Comparison of ENCODE assay signal across 14 mouse cellular contexts in the genomic region with DNA sequence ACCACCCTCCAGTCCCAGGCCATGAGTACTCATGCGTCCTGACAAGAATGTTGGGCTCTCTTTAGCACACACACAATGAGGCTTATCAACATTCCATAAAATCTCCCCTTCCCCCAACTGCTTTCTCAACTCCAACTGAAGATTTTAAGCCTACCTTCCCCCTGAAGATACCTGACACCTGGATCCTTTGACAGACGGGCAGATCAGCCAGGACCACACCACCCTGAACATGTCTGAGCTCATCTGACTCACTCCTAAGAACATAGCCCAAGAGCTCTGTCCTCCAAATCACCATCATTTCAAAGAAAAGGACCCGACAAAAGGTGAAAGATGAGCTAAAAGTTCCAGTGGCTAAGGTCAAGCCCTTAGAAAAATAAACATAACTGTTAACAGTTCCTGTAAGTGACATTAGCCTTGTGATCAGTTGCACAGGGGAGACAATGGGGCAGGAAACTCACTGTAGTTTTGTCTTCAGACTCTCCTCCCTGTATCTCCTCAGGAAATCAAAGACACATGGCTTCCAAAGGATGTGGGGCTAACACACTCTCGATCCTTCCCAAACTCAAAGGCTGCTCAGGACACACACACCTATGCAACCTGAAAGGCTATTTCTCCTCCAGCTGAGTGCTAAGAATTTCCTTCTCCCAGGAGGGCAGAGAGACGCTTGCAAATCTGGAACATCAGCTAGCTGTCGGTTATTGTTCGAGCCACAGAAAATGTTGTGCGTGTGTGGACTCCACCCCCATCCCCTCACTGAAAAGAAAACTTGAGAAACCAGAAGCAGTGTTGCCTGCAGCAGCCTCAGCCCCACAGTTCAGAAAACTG. TPM values are rescaled to one million over a fixed set of nuclear protein-coding genes. Genes with fewer than 3 reads are reported as not detected.
DNase-seq lines count a peak whose midpoint lies in the region; ATAC-seq lines count a peak whose summit lies in the region.
"Had no signal": no experiment of that assay in that cellular context is flagged by ENCODE, and none has a peak within 500 bp of the region (broad histone marks: within the 10 kb centered on the region; RNA-seq: fewer than 3 reads in every experiment).

No protein-coding gene starts in this region.

- no peaks in the 10 kb centered on the region for H3K9me3 ChIP-seq in heart, embryonic 13.5 days
- H3K9me3 ChIP-seq in lung, embryonic 16.5 days (ENCODE audit: control insufficient read depth, low read length), result no peaks in the 10 kb centered on the region
- H3K9me3 ChIP-seq in embryonic facial prominence, embryonic 10.5 days, result peaks cover 9% of the 10 kb centered on the region; the same call in 1 of the 2 replicates
- H3K9me3 ChIP-seq: liver, embryonic 13.5 days had no signal

- peak overlapping the region; percentile 61 for H3K27ac ChIP-seq in heart, embryonic 13.5 days (replicated peaks)
- peak overlapping the region; percentile 64 for H3K27ac ChIP-seq in lung, embryonic 16.5 days (ENCODE audit: low read length)
- peak overlapping the region; percentile 77 for H3K27ac ChIP-seq in embryonic facial prominence, embryonic 10.5 days (replicated peaks)
- H3K27ac ChIP-seq: liver, embryonic 13.5 days had no signal

- no peak overlapping the region for H3K4me3 ChIP-seq in heart, embryonic 13.5 days
- H3K4me3 ChIP-seq in lung, embryonic 16.5 days (ENCODE audit: low read length), result no peak overlapping the region; the same call in 1 of the 2 replicates
- peak overlapping the region; percentile 34 for H3K4me3 ChIP-seq in embryonic facial prominence, embryonic 10.5 days
- H3K4me3 ChIP-seq: erythroblast, embryonic 14.5 days; liver, embryonic 13.5 days had no signal

- 27% methylated on average over 8 of the region's 8 CpGs for WGBS in heart, embryonic 13.5 days
- WGBS in lung, embryonic 16.5 days, result 20% methylated on average over 8 of the region's 8 CpGs
- WGBS in embryonic facial prominence, embryonic 10.5 days, result 33% methylated on average over 8 of the region's 8 CpGs

- no peak for ATAC-seq in heart, embryonic 13.5 days (ENCODE audit: extremely low read depth, insufficient number of reproducible peaks, low FRiP score, low TSS enrichment)
- peak; percentile 26; the same call in 1 of the 2 replicates for ATAC-seq in lung, embryonic 16.5 days (ENCODE audit: low read depth)

- peak overlapping the region; percentile 35 for H3K4me2 ChIP-seq in heart, embryonic 13.5 days
- H3K4me2 ChIP-seq in lung, embryonic 16.5 days (ENCODE audit: low read depth, low read length), result peak overlapping the region; percentile 13; the same call in 1 of the 2 replicates
- H3K4me2 ChIP-seq: liver, embryonic 13.5 days had no signal

- H3K36me3 ChIP-seq in heart, embryonic 13.5 days, result peaks cover 48% of the 10 kb centered on the region
- peaks cover 31% of the 10 kb centered on the region for H3K36me3 ChIP-seq in lung, embryonic 16.5 days (ENCODE audit: control insufficient read depth, insufficient read depth, low read length)
- H3K36me3 ChIP-seq in embryonic facial prominence, embryonic 10.5 days (replicated peaks), result peaks cover 75% of the 10 kb centered on the region

- peaks cover 63% of the 10 kb centered on the region for H3K4me1 ChIP-seq in heart, embryonic 13.5 days
- peaks cover 45% of the 10 kb centered on the region for H3K4me1 ChIP-seq in lung, embryonic 16.5 days (replicated peaks; ENCODE audit: control insufficient read depth, insufficient read depth, low read length)
- peaks cover 59% of the 10 kb centered on the region for H3K4me1 ChIP-seq in embryonic facial prominence, embryonic 10.5 days

- no peaks in the 10 kb centered on the region for H3K27me3 ChIP-seq in heart, embryonic 13.5 days (replicated peaks)
- no peaks in the 10 kb centered on the region for H3K27me3 ChIP-seq in lung, embryonic 16.5 days (ENCODE audit: control insufficient read depth, insufficient read depth, low read depth, low read length)
- H3K27me3 ChIP-seq in embryonic facial prominence, embryonic 10.5 days (replicated peaks; ENCODE audit: low read depth, poor library complexity, severe bottlenecking), result no peaks in the 10 kb centered on the region
- H3K27me3 ChIP-seq: CH12.LX; liver, embryonic 13.5 days had no signal

- DNase-seq in heart, adult 9 months (ENCODE audit: low spot score in 2 of 2), result no peak
- DNase-seq in lung, postnatal 14 days, result no peak
- no peak for DNase-seq in embryonic facial prominence, embryonic 10.5 days (ENCODE audit: low spot score)
- DNase-seq in lung, postnatal 25 days (ENCODE audit: low spot score), result peak; percentile 55
- no peak for DNase-seq in embryo, embryonic 10.5 days (ENCODE audit: low spot score)
- no peak for DNase-seq in testis, postnatal 10 days (ENCODE audit: low spot score)
- DNase-seq: adrenal gland, adult 2 months; cerebellum, adult 18-20 months; liver, embryonic 13.5 days had no signal

- peak overlapping the region; percentile 65 for H3K9ac ChIP-seq in heart, embryonic 13.5 days
- peak overlapping the region; percentile 16; the same call in 1 of the 2 replicates for H3K9ac ChIP-seq in lung, embryonic 16.5 days (ENCODE audit: low read length)
- H3K9ac ChIP-seq: liver, embryonic 13.5 days had no signal

RNA-seq across cellular contexts. Expression of a gene that starts 5.6 kb away (rescaled TPM):
- 65.8 and 71.6 TPM in 2 replicates for polyA plus RNA-seq in heart, embryonic 13.5 days (2015; fragmentation: Nextera tagmentation; extraction: Ambion mirVana)
- polyA plus RNA-seq in lung, embryonic 16.5 days (2015; fragmentation: Nextera tagmentation; extraction: Ambion mirVana), result 58.9 and 62.1 TPM in 2 replicates
- polyA plus RNA-seq in embryonic facial prominence, embryonic 10.5 days (2016; fragmentation: Nextera tagmentation; extraction: Ambion mirVana), result 73.6 and 80.6 TPM in 2 replicates

RNA-seq across cellular contexts. Expression of a gene that starts 17.6 kb away (rescaled TPM):
- 17.3 and 18.5 TPM in 2 replicates for polyA plus RNA-seq in heart, embryonic 13.5 days (2015; fragmentation: Nextera tagmentation; extraction: Ambion mirVana)
- polyA plus RNA-seq in lung, embryonic 16.5 days (2015; fragmentation: Nextera tagmentation; extraction: Ambion mirVana), result 34.3 and 35.2 TPM in 2 replicates
- 63.5 and 68.7 TPM in 2 replicates for polyA plus RNA-seq in embryonic facial prominence, embryonic 10.5 days (2016; fragmentation: Nextera tagmentation; extraction: Ambion mirVana)

RNA-seq across cellular contexts. Expression of a gene that starts 33.2 kb away (rescaled TPM):
- 103 and 112 TPM in 2 replicates for polyA plus RNA-seq in heart, embryonic 13.5 days (2015; fragmentation: Nextera tagmentation; extraction: Ambion mirVana)
- polyA plus RNA-seq in lung, embryonic 16.5 days (2015; fragmentation: Nextera tagmentation; extraction: Ambion mirVana), result 64.5 and 69.2 TPM in 2 replicates
- 72.6 and 78.7 TPM in 2 replicates for polyA plus RNA-seq in embryonic facial prominence, embryonic 10.5 days (2016; fragmentation: Nextera tagmentation; extraction: Ambion mirVana)

RNA-seq across cellular contexts. Expression of a gene that starts 41.8 kb away (rescaled TPM):
- polyA plus RNA-seq in heart, embryonic 13.5 days (2015; fragmentation: Nextera tagmentation; extraction: Ambion mirVana), result 0.53 and 0.60 TPM in 2 replicates
- 1.3 and 1.6 TPM in 2 replicates for polyA plus RNA-seq in lung, embryonic 16.5 days (2015; fragmentation: Nextera tagmentation; extraction: Ambion mirVana)
- polyA plus RNA-seq in embryonic facial prominence, embryonic 10.5 days (2016; fragmentation: Nextera tagmentation; extraction: Ambion mirVana), result 1.3 and 1.4 TPM in 2 replicates
- polyA plus RNA-seq: erythroblast, embryonic 14.5 days; liver, embryonic 13.5 days had no signal

RNA-seq across cellular contexts. Expression of a gene that starts 54.2 kb away (rescaled TPM):
- 16.7 and 18.7 TPM in 2 replicates for polyA plus RNA-seq in heart, embryonic 13.5 days (2015; fragmentation: Nextera tagmentation; extraction: Ambion mirVana)
- polyA plus RNA-seq in lung, embryonic 16.5 days (2015; fragmentation: Nextera tagmentation; extraction: Ambion mirVana), result 23.2 and 25.4 TPM in 2 replicates
- polyA plus RNA-seq in embryonic facial prominence, embryonic 10.5 days (2016; fragmentation: Nextera tagmentation; extraction: Ambion mirVana), result 20.8 and 25.5 TPM in 2 replicates
- polyA plus RNA-seq: adrenal gland, adult 2 months; erythroblast, embryonic 14.5 days; testis, adult 2 months had no signal
